Mouse (Mus musculus): ENCODE measurements around the gene Chst11. TPM values are rescaled to one million over a fixed set of nuclear protein-coding genes. Genes with fewer than 3 reads are reported as not detected.

The Chst11 gene
- 1 to 10 TPM; 1.3 to 3.3 TPM for total RNA-seq (2021)
- long read RNA-seq, experiment 1, partial matches to known transcripts, result 0 of 1 reads
- long read RNA-seq, experiment 1, other reads (novel, unspliced or antisense), result 1 of 1 reads
- long read RNA-seq, experiment 2, result 0 reads

DNA sequence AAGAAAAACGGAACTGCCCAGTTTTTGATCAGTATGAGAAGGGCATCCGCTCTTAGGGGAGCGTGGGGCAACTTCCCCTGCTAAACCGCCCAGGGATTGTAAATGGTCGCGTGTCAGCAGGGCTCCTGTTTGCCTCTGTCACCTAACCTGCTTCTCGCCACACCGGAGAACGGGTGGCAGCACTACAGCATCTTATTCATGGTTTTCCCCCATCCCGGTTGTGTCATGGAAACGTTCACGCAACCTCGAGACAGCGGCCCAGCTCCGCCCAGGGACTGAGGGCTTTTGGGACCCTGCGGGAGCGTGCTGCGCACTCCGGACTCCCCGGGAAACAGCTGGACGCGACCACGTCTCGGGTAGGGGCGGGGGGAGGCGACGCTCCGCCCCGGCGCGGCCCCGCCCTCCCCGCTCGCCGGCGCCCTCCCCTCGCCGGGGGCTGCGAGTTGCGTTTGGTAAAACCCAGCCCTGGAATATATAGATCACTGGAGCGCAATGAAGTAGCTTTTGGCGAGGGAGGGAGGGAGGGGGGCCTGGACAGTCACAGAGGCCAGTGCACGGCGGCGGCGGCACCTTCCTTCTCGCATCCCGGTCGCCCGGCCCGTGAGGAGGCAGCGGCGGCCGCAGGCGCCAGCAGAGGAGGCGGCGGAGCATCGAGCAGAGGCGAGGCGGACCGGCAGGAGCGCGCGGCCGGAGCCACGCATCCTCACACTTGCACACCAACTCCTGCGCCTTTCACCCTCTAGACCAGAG is at the start of gene Chst11:
Gene Chst11 (plus strand): TSS at position 549 of the 750 bp plus-strand sequence.
- DNase-seq, result peak; percentile 53

GRCm38 (mm10) chr10:82935774-82936173 is 49.5 kb upstream of the Chst11 start:
- no peak for DNase-seq

DNA sequence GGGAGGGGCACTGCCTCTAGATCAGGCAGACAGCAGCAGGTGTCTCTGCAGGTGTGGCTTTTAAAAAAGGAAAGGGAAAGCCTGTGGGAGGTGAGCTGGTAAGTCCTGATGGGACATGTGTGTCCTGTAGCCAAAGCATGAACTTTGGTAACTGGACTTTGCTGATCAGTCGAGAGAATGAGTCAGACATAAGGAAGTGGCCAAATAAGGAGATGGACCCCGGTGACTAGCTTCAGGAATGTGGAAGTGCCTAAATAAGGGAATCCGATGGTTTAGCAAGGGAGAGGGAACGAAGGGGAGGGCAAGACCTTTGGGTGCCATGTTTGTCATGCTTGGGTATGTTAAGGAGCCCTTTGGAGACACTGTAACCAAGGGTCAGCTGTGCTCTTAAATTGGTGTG is 31.9 kb upstream of the Chst11 start:
- no peak for DNase-seq

DNA sequence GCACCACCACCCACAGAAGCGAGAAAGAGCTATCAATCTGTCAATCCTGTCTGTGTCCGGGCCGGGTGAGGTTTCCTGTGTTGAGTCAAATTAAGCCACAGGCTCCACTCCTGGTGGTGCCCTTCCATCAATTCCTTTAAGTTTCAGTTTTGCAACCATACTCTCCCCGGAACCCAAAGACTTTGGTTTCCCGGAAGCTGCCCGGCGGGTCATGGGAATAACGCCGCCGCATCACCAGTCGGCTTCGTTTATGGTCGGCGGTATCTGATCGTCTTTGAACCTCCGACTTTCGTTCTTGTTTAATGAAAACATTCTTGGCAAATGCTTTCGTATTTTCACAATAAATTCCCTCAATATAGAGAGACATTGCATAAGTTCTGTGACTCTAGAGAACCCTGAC is 30.2 kb upstream of the Chst11 start:
- peak; percentile 15 for DNase-seq

DNA sequence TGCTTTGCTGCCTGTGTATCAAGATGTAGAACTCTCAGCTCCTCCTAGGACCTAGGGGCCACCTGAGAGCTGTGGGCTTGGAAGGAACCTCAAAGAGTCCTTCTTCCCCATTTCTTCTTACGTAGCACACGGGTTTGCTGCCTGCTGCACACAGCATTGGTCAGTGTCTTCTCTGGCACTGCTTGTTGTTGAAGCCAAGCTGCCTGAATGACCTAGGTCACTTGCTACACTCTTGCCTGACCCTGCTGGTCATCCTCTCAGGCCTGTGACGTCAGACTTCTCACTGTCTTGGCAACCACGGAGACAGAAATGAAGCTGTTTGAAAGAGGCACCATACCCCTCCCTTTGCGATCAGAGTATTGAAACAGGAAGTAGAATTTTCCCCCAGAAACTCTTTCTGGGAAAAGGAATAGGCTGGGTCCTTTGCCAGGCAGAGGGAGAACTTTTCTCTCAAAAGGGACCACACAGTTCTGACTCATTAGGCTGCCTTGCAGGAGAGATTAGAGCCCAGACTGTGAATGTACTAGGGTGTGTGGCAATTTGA is 27.0 kb upstream of the Chst11 start:
- no peak for DNase-seq

DNA sequence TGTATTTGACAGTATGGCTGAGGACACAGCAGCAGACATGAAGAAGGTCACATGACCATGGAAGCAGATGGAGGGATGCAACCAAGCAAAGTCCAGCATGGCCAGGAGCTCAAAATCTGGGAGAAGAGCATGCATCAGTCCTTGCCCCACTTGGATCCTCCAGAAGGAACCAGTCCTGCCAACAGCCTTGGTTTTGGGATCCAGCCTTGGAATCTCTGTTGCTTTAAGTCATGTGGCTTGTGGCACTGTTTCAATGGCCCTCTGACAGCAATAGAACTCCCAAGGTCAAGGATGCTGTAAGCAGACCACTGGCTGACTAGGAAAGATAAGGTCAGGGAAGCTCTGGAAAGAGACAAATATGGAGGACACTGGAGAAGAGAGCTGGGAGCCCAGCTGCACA is 26.0 kb upstream of the Chst11 start:
- DNase-seq, result no peak

- DNase-seq, result no peak
Measured at GRCm38 (mm10) chr10:82961302-82961701, 24.0 kb upstream of the Chst11 start.

DNA sequence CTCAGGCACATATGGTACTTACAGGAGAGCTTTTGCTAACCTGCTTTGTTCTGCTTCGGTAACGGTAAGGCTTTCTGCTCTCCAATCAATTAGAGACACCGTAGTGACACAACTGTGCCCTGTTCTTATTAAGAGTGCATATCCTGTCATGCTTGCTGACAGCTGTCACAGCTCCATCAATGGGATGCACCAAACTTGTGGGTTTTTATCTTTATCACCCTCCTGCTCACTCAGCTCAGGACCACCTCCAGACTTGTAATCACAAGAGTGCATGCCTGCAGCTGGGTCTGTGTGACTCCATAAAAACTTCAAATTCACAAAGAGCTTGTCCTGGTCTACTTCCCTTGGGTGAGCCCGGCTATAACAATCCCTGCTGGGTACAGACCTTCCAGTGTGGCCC is 23.3 kb upstream of the Chst11 start:
- DNase-seq, result no peak

- no peak for DNase-seq
Measured at GRCm38 (mm10) chr10:82962472-82963020, 22.8 kb upstream of the Chst11 start.

DNA sequence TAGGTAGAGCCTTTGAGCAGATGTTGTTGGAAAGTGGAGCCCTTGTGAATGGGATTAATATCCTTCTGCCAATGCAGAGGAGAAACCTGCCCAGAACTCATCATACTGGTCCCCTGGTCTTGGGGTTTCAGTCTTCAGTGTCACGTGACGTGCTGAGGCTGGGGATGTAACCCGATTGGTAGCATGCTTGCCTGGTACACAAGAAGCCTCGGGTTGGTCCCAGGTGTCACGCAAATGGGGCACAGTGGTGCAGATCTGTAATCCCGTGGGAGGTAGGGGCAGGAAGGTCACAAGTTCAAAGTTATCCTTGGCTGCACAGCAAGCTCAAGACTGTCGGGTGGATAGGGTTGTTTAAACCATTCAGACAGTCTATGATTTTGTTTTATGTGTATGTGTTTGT is 20.8 kb upstream of the Chst11 start:
- DNase-seq, result no peak

DNA sequence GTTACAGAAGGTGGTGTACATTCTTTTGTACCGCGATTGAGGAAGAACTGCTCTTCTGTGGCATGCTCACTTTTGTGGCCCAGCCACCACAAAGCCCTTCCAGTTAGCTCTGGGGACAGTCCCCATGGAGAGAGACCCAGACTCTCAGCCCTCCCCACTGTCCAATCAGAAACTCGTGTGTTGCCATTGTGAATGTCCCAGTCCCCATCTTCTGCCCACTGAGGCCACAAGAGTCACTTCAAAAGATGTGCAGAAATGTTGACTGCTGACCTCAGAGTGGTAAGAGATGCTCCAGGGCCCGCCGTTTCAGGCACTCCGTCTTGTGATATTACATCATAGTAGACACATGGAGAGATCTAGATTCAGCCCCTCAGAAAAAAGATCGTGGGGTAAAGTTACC is 18.6 kb upstream of the Chst11 start:
- DNase-seq, result no peak

GRCm38 (mm10) chr10:82969612-82970011 is 15.7 kb upstream of the Chst11 start:
- no peak for DNase-seq

DNA sequence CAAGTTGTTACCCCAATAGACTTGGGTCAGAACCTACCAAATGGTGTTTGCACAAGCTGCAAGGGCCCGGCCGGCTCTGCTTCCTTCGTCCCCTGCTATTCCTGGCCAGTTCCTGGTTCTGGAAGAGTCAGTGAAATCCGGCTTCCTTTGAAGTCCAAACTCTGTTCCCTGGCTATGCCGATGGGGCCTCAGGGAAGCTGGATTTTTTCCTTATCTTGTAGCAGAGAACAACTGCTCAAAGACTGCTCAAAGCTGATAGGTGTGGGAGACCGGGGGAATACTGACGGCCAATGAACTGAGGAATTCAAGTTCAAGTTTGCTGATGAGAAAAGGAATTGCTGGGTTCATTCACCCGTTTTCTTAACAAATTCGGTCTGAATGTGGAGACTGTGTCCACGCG is 13.7 kb upstream of the Chst11 start:
- no peak for DNase-seq

DNA sequence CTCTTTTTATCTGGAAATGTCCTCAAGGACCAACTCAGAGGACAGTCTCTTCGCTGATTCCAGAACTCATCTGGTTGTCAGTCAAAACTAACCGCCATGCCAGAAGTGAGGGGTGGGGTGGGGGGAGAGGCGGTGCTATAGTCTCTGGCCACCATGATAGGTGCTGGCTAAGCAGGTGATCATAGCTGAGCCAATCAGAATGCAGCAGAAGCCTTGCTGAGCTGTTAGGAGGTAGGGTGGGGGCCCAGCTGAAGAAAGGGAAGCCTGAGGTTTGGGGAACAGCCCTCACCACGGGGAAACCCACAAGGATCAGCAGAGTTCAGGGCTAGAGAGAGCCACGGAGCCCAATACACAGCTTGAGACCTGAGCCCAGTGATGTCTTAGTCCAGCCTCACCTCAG is 11.1 kb upstream of the Chst11 start:
- no peak for DNase-seq

- DNase-seq, result no peak
Measured at GRCm38 (mm10) chr10:82974627-82975177, 10.6 kb upstream of the Chst11 start.

GRCm38 (mm10) chr10:82975806-82976205 is 9.5 kb upstream of the Chst11 start:
- DNase-seq, result no peak

GRCm38 (mm10) chr10:82982286-82982685 is 3.0 kb upstream of the Chst11 start:
- no peak for DNase-seq

DNA sequence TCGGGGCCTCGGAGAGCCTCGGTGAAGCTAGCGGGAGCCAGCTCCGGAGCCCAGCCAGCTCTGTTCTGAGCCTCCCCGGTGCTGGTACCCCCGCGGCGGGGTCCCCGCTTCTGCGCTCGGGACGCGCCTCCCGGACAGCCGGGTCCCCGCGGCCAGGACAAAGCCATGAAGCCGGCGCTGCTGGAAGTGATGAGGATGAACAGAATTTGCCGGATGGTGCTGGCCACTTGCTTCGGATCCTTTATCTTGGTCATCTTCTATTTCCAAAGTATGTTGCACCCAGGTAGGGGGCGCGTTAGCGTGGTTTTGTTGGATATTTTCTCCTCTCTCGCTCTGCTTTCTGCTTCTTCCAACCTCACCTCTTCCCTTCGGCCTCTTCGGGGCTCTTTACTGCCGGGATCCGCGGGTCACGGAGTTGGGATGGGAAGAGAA is 418 bp downstream of the Chst11 start:
- DNase-seq, result no peak

DNA sequence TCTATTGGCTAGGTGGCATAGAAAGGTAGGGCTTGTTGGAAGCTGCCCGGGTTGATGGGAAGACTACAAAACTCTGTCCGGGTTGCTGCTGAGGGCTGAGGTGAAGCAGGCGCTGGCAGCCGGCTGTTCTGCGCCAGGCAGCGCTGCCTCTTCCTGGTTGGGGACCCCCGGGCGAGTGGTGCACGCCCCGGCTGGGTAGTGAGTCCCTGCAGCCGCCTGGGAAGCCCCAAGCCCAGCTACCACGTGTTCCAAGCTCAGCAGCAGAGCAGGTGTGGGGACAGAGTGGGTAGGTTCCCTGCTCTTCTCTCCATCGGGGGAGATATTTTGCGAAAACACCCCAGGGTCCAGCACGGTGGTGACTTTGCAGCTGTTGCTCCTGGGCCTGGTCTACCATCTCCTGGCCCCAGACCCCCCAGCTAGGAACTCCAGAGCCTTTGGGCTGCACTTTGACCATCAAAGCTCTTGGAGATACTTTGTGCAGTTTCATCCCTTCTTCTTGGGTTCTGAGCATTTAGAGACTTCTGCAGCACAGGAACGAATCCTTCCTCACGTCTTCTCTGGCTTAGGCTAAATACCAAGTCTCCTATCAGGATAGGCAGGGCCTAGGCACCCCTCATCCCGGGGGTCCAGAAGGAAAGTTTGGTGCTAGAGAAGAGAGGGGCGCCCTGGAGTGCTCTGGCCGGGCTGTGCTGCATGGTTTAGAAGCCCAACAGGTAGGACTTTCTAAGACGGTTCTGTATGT is 1.1 kb downstream of the Chst11 start:
- no peak for DNase-seq

DNA sequence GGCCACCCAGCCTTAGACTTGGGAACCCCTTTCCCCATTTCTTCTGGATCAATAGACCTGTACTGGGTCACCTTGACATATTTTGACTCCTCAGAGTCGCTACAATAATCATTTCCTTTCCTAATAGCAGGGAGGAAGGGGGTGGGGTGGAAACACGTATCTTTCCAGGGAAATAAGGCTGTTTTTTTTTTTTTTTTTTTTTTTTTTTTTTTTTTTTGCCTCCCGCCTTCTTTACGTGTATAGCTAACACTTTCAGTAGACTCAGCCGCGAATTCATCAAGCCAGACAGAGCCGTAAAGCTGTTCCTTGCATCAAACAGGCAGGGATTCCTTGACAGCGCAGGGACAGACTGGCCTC is 1.7 kb downstream of the Chst11 start:
- DNase-seq, result no peak

DNA sequence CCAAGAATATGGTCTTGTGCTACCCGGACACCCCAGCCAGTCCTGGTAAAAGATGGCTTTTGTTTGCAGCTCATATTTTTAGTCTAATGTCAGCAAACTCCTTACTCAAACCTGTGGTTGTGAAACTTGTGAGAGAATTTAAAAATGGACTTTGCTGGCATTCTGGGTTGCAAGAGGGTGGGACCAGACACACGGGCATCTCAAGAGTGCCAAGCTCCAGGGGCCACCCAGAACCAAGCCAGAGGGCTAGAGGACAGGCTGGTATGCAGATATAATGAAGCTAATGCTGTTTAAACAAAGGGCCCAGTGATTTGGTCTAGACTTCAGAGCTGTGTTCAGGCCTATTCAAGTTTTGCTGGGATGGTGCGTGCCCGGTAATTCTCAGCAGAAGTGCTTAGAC is 2.1 kb downstream of the Chst11 start:
- DNase-seq, result no peak

DNA sequence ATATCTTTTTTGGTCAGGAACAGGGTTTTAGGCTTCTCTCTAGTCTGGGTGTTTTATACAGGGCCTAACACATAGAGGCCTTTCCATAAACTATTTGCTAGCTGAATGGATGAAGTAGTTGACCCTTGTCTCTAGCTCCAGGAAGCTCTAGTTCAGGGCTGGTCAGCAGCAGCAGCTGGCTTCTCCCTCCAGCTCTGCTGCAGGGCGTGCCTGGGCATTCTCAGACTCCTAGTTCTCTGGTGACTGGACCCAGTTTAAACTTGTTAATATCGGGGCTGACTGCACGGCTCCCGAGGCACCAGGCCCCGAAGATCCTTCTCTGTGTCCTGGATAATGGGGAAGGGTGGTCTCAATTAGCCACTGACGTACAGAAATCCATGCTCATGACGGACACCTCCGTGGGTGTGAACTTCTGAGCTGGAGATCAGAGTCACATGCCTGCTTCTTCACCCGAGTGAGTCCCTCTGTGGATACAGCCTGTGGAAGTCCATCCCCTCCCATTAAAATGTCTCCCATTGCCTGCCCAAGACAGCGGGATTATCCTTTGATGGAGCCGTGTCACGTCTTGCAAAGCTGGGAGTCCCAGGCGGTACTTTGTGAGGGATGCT is 4.2 kb downstream of the Chst11 start:
- no peak for DNase-seq

All from gastrocnemius, postnatal 10 days (tissue).